Mouse (Mus musculus) liver, embryonic 16.5 days (tissue): ENCODE results near the gene Myh7. TPM values are rescaled to one million over a fixed set of nuclear protein-coding genes. Genes with fewer than 3 reads are reported as not detected.

Experiments
- ATAC-seq: fragments of 200-750 bp; cut with Nextera tagmentation; 2 replicates; pipeline ENCODE4 v1.8.0; 2017; ENCODE audit warnings: low read depth, mild to moderate bottlenecking, moderate number of reproducible peaks, moderate library complexity
- H3K27ac ChIP-seq: fragments of 300-500 bp; sonication (generic); 2 replicates; pipeline ENCODE4 v1.5.1; 2014; ENCODE audit warnings: mild to moderate bottlenecking, low read length
- H3K27me3 ChIP-seq: fragments of 300-500 bp; sonication (generic); 2 replicates; pipeline ENCODE4 v1.6.1; 2014; ENCODE audit warnings: low read depth, low read length, mixed read lengths; ENCODE audit not compliant: control insufficient read depth, insufficient read depth
- H3K36me3 ChIP-seq: fragments of 300-500 bp; sonication (generic); 2 replicates; pipeline ENCODE4 v1.6.1; 2014; ENCODE audit warnings: mild to moderate bottlenecking; ENCODE audit not compliant: control insufficient read depth, insufficient read depth
- H3K4me1 ChIP-seq: fragments of 300-500 bp; sonication (generic); 2 replicates; pipeline ENCODE4 v1.6.1; 2014; ENCODE audit warnings: low read depth, low read length, mixed read lengths; ENCODE audit not compliant: control insufficient read depth
- H3K4me2 ChIP-seq: fragments of 300-500 bp; sonication (generic); 2 replicates; pipeline ENCODE4 v1.6.1; 2014; ENCODE audit warnings: low read depth, low read length, mixed read lengths
- H3K4me3 ChIP-seq: fragments of 300-500 bp; sonication (generic); 2 replicates; pipeline ENCODE4 v1.5.1; 2014; ENCODE audit warnings: low read depth, mild to moderate bottlenecking, low read length
- H3K9ac ChIP-seq: fragments of 300-500 bp; sonication (generic); 2 replicates; pipeline ENCODE4 v1.6.1; 2014; ENCODE audit warnings: low read depth, low read length
- H3K9me3 ChIP-seq: fragments of 300-500 bp; sonication (generic); replicated peaks from 2 replicates; pipeline ENCODE4 v1.6.1; 2016; ENCODE audit warnings: low read length; ENCODE audit not compliant: control insufficient read depth
- WGBS: fragments of 180-500 bp; shearing (Covaris S2); extraction: QIAGEN DNeasy Blood & Tissue Kit; methylation state at CpG from one replicate; pipeline ENCODE4 v1.1.7; 2014; ENCODE audit not compliant: insufficient replicate concordance; 5-methylcytosine and 5-hydroxymethylcytosine counted together
- microRNA counts: library from miRNA; unstranded; fragments of <30 nt; microRNA quantifications from one replicate; lab custom pipeline; 2016
- microRNA-seq: library from miRNA; unstranded; fragments of <30 nt; microRNA quantifications from one replicate; pipeline ENCODE4, GENCODE M21; 2016
- polyA plus RNA-seq: library from polyadenylated mRNA; unstranded; fragments of >200 nt; fragmentation: Nextera tagmentation; extraction: Ambion mirVana; gene quantifications from 2 replicates; pipeline ENCODE4 v1.2.1, GENCODE M21; 2015

Gene Myh7
- polyA plus RNA-seq, 1 experiment from 2014 or later: 3.1 TPM

- peak overlapping the region; percentile 45 for H3K4me2 ChIP-seq
- H3K27me3 ChIP-seq: peaks cover 56% of the 10 kb centered on the region
- ATAC-seq: no peak
- H3K27ac ChIP-seq: no peak overlapping the region
- H3K9me3 ChIP-seq: no peaks in the 10 kb centered on the region
- H3K4me1 ChIP-seq: peaks cover 5% of the 10 kb centered on the region; the same call in 1 of the 2 replicates
- H3K9ac ChIP-seq: 0 out of 2 replicates have a peak overlapping the region, but pooled peaks have one; percentile 5
- H3K4me3 ChIP-seq: peak overlapping the region; percentile 31
- WGBS: under 1% methylated on average over 42 of the region's 58 CpGs
- H3K36me3 ChIP-seq: no peaks in the 10 kb centered on the region
These were observed 67.8 kb downstream of the Myh7 start for GRCm38 (mm10) chr14:54926401-54927158.

DNA sequence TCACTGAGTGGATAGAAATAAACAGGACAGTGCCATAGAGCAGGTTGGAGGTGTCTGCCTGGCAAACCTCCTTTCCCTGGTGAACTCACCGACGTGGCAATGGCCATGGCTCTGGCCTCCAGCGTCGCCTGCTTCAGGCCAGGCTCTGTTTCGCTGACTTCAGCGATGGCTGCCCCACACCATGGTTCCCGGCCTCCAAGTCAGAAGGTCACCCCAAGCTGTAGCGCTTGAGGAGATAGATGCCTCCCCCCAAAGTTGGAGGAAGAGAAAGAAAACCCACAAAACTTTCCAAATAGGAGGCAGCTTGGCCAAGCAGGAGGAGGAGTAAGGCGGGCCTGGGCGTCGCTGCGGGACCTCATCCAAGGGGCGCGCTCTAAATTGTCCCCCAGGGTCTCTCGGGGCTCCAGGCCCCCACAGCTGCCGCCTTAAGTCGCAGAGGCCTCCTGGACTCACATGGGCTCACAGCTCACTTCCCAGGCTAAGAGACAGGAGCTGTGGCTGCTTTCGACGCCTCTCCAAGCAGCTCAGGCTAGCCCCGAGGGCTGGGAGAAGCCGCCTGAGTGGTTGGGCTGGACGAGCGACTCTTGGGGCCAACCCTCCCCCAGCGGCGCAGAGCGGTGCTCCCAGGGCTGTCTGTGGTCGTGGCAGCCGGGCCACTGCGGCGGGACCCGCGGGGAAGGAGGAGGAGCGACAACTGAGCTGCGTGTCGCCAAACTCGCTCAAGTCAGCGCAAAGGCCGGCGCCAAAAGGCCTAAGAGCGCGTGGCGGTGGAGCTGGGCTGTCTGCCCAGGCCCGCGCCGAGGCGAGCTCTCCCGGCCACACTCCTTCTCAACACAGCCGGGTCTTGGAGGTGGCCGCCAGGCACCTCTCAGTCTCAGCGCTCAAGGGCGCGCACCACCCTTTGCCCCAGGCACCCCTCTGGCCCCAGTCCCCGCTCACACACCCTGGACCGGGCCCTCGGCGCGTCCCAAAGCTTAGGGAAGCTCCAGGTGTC is 68.8 kb downstream of the Myh7 start, which contains the start of gene Efs:
Gene Efs, minus strand, starts transcription at position 778 of the 994 bp plus-strand sequence.
- WGBS: 6% methylated on average over 57 of the region's 57 CpGs
- Histone ChIP-seq H3K27me3 (peaks cover 56% of the 10 kb centered on the region), H3K9ac (0 out of 2 replicates have a peak within 1 kb of the TSS, but pooled peaks have one; percentile 5), H3K27ac (no peak within 1 kb of the TSS), H3K36me3 (no peaks in the 10 kb centered on the region), H3K4me1 (peaks cover 5% of the 10 kb centered on the region; the same call in 1 of the 2 replicates), H3K4me3 (peak within 1 kb of the TSS; percentile 31), H3K4me2 (peak within 1 kb of the TSS; percentile 45), H3K9me3 (0 out of 2 replicates have a peak, but pooled peaks cover 2% of the 10 kb centered on the region)
- no peak for ATAC-seq

DNA sequence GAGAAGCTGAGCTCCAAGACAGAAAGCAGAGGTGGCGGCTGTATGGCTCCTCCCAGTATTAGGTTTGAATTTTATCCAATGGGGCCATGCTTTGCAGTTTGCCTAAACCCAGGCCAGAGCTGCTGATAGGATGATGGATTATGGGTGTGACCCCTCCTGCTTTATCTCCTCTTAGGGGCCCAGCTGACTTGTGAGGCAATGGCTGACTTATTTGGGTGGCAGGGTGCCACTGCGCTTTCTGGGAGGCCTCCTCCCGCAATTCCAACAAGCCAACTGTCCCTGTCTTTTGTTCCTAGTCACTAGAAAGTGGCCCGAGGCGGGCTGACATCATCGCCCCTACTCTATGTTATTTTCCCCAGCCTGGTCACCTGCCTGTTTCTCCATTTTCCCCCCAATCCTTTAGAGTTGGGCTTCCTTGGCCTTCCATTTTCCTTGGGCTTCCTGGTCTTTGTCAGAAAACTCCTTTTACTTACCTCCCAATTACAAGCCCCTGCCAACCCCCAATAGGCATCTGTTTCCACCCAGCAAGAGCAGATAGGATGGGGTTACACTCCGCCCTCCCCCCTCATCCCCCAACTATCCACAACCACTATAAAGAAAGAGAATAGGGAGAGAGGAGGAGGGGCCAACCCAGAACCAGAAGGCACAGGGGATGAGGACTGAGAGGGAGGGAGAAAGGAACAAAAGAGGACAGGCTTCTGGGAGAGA is 69.6 kb downstream of the Myh7 start:
- no peak overlapping the region for H3K27ac ChIP-seq
- H3K36me3 ChIP-seq: no peaks in the 10 kb centered on the region
- peaks cover 5% of the 10 kb centered on the region; the same call in 1 of the 2 replicates for H3K4me1 ChIP-seq
- H3K4me3 ChIP-seq: 0 out of 2 replicates have a peak overlapping the region, but pooled peaks have one; percentile 3
- H3K27me3 ChIP-seq: peaks cover 56% of the 10 kb centered on the region
- H3K4me2 ChIP-seq: peak overlapping the region; percentile 24
- 51% methylated on average over 7 of the region's 7 CpGs for WGBS
- no peak overlapping the region for H3K9ac ChIP-seq
- H3K9me3 ChIP-seq: 0 out of 2 replicates have a peak, but pooled peaks cover 2% of the 10 kb centered on the region
- ATAC-seq: peak; percentile 69

MicroRNAs within 50 kb of the gene (microRNA counts, 519-probe panel; counts per million panel counts)
- microRNA mmu-miR-208a (lab: Ali Mortazavi, UCI) (1,269 counts per million, percentile 9 among the panel's probes with 10 or more counts), microRNA mmu-miR-208b (lab: Ali Mortazavi, UCI) (1,228 counts per million, percentile 9 among the panel's probes with 10 or more counts)

Small RNAs within 50 kb of the gene (microRNA-seq; reads per million reads assigned to microRNA genes)
- 3.2 reads per million, percentile 10 among the genes with 10 or more reads in this experiment for gene Mir208a
- gene Mir208b: 53.9 reads per million, percentile 47 among the genes with 10 or more reads in this experiment

Other genes with a start within 250 kb of the Myh7 start
- 3.0 and 4.9 TPM in 2 replicates for gene Slc7a8, start 212.7 kb downstream of the Myh7 start, polyA plus RNA-seq
- gene Rnf212b, start 180.5 kb downstream of the Myh7 start, polyA plus RNA-seq: not detected in 2 replicates
- 2.4 and 2.7 TPM in 2 replicates for gene Homez, start 123.7 kb downstream of the Myh7 start, polyA plus RNA-seq
- gene Ppp1r3e, start 117.1 kb downstream of the Myh7 start, polyA plus RNA-seq: 0.51 and 0.55 TPM in 2 replicates
- 0.42 and 0.69 TPM in 2 replicates for gene Bcl2l2, start 111.2 kb downstream of the Myh7 start, polyA plus RNA-seq
- gene Gm20521, start 111.2 kb downstream of the Myh7 start, polyA plus RNA-seq: 0.11 TPM in 1 of 2 replicates, not detected in the other
- gene Pabpn1, start 102.1 kb downstream of the Myh7 start, polyA plus RNA-seq: 30.1 and 32.0 TPM in 2 replicates
- gene Slc22a17, start 81.5 kb downstream of the Myh7 start, polyA plus RNA-seq: 1.3 and 1.5 TPM in 2 replicates
- gene Efs, start 68.5 kb downstream of the Myh7 start, polyA plus RNA-seq: 0.26 and 0.42 TPM in 2 replicates
- not detected in 2 replicates for gene Il25, start 61.9 kb downstream of the Myh7 start, polyA plus RNA-seq
- 0.20 TPM in 1 of 2 replicates, not detected in the other for gene Cmtm5, start 58.4 kb downstream of the Myh7 start, polyA plus RNA-seq
- 0.51 and 0.54 TPM in 2 replicates for gene Myh6, start 27.7 kb downstream of the Myh7 start, polyA plus RNA-seq
- not detected in 2 replicates for gene Gm17428, start 17.7 kb downstream of the Myh7 start, polyA plus RNA-seq
- gene Ngdn, start 20.8 kb upstream of the Myh7 start, polyA plus RNA-seq: 28.8 and 32.0 TPM in 2 replicates
- gene Zfhx2, start 97.7 kb upstream of the Myh7 start, polyA plus RNA-seq: 0.84 and 1.1 TPM in 2 replicates
- gene Thtpa, start 100.2 kb upstream of the Myh7 start, polyA plus RNA-seq: 5.1 and 5.3 TPM in 2 replicates
- gene Ap1g2, start 112.0 kb upstream of the Myh7 start, polyA plus RNA-seq: 16.9 and 19.8 TPM in 2 replicates
- gene Jph4, start 122.3 kb upstream of the Myh7 start, polyA plus RNA-seq: not detected in 2 replicates
- gene Dhrs2, start 227.4 kb upstream of the Myh7 start, polyA plus RNA-seq: not detected in 2 replicates